Mouse (Mus musculus): ENCODE measurements at regions not wholly inside any gene's neighbourhood (a gene's known extent, or its start where the extent isn't known, plus 50 kb on each side); places are given as distances from the start of the nearest gene placed in this dataset.

DNA sequence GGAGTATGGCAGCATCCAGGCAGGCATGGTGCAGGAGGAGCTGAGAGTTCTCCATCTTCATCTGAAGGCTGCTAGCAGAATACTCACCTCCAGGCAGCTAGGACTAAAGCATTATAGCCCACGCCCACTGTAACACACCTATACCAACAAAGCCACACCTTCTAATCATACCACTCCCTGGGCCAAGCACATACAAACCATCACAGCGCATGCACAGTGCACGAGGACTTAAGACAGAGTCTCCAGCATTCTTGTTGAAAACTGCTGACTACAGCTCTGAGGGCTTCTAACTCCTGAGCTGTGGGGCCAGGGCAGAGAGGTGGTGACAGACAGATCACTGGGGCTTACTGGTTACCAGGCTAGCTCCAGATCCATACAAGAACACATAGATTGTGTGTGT lies 68.0 kb upstream of the Cnot2 start:
- DNase-seq: no peak

DNA sequence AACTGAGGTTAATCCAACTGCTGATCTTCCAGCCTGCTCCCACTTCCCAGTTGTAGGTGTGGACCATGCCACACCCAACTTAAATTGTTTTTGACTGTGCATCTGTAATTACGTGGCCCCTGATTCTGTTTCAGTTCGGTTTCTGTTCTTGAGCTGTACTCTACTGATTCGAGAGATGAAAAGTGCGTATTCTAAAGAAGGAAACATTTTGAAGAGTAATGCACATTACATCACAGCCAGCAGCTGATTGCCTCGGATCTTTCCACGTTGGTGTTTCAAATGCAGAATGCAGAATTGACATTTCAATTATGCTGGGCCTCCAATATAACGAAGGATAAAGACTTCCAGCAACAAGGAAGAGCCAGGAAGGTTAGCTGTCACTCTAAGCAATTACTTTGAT lies 64.7 kb upstream of the Cnot2 start:
- no peak for DNase-seq

DNA sequence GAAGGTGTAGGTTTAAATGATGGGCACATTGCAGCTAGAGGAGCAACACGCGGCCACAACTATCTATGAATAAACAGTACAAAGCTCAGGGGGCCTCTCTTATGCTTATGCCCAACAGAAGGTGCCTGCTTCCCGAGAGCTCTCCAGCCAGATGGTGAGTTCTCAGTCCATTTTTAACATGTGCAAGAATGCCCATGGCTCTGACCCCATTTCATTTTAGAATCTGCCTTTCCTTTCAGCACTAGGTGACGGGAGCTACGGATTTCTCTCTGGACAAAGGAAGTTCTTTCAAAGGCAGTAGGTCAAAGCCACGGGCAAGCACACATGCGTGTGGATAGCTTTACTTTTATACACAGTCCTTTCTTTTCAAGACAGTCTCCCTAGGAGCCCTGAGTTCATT lies 64.3 kb upstream of the Cnot2 start:
- no peak for DNase-seq

DNA sequence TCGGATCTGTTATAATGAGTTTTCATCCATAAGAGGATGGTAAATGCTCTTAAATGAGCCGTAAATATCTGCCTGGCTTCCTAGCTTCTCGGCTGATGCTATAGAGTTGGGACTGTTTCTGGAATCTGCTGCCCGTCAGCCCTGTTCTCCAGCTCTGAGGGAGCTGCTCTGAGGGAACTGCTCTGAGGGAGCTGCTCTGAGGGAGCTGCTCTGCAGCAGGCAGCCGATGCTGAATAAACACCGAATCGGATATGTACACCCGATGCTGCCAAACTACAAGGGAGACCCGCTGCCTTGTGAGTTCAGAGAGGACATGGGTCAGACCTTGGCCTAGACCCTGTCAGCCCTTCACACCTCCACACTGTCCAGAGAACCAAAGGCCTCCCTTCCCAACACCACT lies 63.8 kb upstream of the Cnot2 start:
- DNase-seq: no peak
